Mouse (Mus musculus) liver, adult 2 months (tissue): ENCODE measurements around the gene F830045P16Rik. TPM values are rescaled to one million over a fixed set of nuclear protein-coding genes. Genes with fewer than 3 reads are reported as not detected.

ENCODE experiments used
- DNase-seq: peaks from one replicate; pipeline ENCODE4 v3.0.0-alpha.2; 2011; ENCODE audit warnings: low read depth, low spot score; ENCODE audit errors: extremely low read depth
- H3K27ac ChIP-seq: fragments of 200-500 bp; replicated peaks from 2 replicates; pipeline ENCODE4 v1.5.1; 2012; ENCODE audit warnings: low read depth, mild to moderate bottlenecking, control low read depth, inconsistent platforms, low read length; ENCODE audit not compliant: insufficient read depth
- H3K27me3 ChIP-seq: fragments of 200-500 bp; 2 replicates; pipeline ENCODE4 v1.6.1; 2012; ENCODE audit warnings: mild to moderate bottlenecking, moderate library complexity, low read length, inconsistent platforms; ENCODE audit not compliant: control insufficient read depth, insufficient read depth
- H3K36me3 ChIP-seq: fragments of 200-500 bp; 2 replicates; pipeline ENCODE4 v1.6.1; 2012; ENCODE audit warnings: low read length, inconsistent platforms; ENCODE audit not compliant: control insufficient read depth, insufficient read depth
- H3K4me1 ChIP-seq: fragments of 200-500 bp; 2 replicates; pipeline ENCODE4 v1.6.1; 2011; ENCODE audit warnings: low read length; ENCODE audit not compliant: control insufficient read depth, insufficient read depth
- H3K4me3 ChIP-seq: fragments of 200-500 bp; 2 replicates; pipeline ENCODE4 v1.5.1; 2011; ENCODE audit warnings: low read depth, mild to moderate bottlenecking, control low read depth, low read length, moderate library complexity; ENCODE audit not compliant: insufficient read depth
- H3K79me2 ChIP-seq: fragments of 200-500 bp; 2 replicates; pipeline ENCODE4 v1.6.1; 2012; ENCODE audit warnings: inconsistent platforms, mild to moderate bottlenecking, low read length, moderate library complexity; ENCODE audit not compliant: control insufficient read depth, insufficient read depth
- H3K9ac ChIP-seq: fragments of 200-500 bp; 2 replicates; pipeline ENCODE4 v1.6.1; 2012; ENCODE audit warnings: low read depth, mild to moderate bottlenecking, control low read depth, inconsistent platforms, low read length
- CTCF ChIP-seq: fragments of 200-500 bp; IDR thresholded peaks from 2 replicates; pipeline ENCODE4 v1.5.1; 2011; ENCODE audit warnings: low read depth, low read length, control low read depth
- POLR2A ChIP-seq: fragments of 200-500 bp; IDR thresholded peaks from 2 replicates; pipeline ENCODE4 v1.6.1; 2011; ENCODE audit warnings: low read length, control low read depth; ENCODE audit not compliant: insufficient read depth; ENCODE audit errors: extremely low read depth
- WGBS: fragments of 180-500 bp; shearing (Covaris S2); methylation state at CpG from one replicate; pipeline ENCODE4 v1.1.7; 2018; 5-methylcytosine and 5-hydroxymethylcytosine counted together
- polyA plus RNA-seq: library from polyadenylated mRNA; depleted of rRNA; stranded (reverse); fragments of >200 nt; gene quantifications from 2 replicates; pipeline ENCODE4 v1.2.3, GENCODE M21; 2012; rRNA removed
- total RNA-seq: library from RNA; depleted of rRNA; stranded (reverse); fragments of >200 nt; gene quantifications from 2 replicates; pipeline ENCODE4 v1.2.3, GENCODE M21; 2014; rRNA removed

Gene F830045P16Rik
- total and polyA plus RNA-seq, 2 experiments: not detected

- Histone ChIP-seq H3K36me3 (no peaks in the 10 kb centered on the region), H3K27me3 (no peaks in the 10 kb centered on the region), H3K4me1 (no peaks in the 10 kb centered on the region), H3K4me3 (no peak overlapping the region), H3K79me2 (no peaks in the 10 kb centered on the region), H3K9ac (no peak overlapping the region), H3K27ac (no peak overlapping the region)
- DNase-seq: no peak
- no peak for TF ChIP-seq POLR2A
- TF ChIP-seq CTCF: no peak
- 90% methylated on average over 3 of the region's 3 CpGs for WGBS
Measured at GRCm38 (mm10) chr2:129419361-129419880, 117.0 kb downstream of the F830045P16Rik start.

- TF ChIP-seq CTCF: no peak
- Histone ChIP-seq H3K79me2 (no peaks in the 10 kb centered on the region), H3K9ac (no peak overlapping the region), H3K27me3 (no peaks in the 10 kb centered on the region), H3K36me3 (no peaks in the 10 kb centered on the region), H3K4me3 (no peak overlapping the region), H3K27ac (no peak overlapping the region), H3K4me1 (no peaks in the 10 kb centered on the region)
- no peak for DNase-seq
- 62% methylated on average over 3 of the region's 3 CpGs for whole genome bisulfite sequencing
Measured at GRCm38 (mm10) chr2:129414593-129414992, 121.8 kb downstream of the F830045P16Rik start.

- peak; percentile 2 for DNase-seq
- WGBS: 55% methylated on average over 6 of the region's 6 CpGs
Measured at GRCm38 (mm10) chr2:129413488-129413887, 122.9 kb downstream of the F830045P16Rik start.

GRCm38 (mm10) chr2:129411651-129412050, 124.8 kb downstream of the F830045P16Rik start:
- TF ChIP-seq CTCF: no peak
- no peak for TF ChIP-seq POLR2A
- DNase-seq: no peak

More at GRCm38 (mm10) chr2:129413488-129413887, 122.9 kb downstream of the F830045P16Rik start:
- H3K27ac ChIP-seq: no peak overlapping the region
- TF ChIP-seq CTCF (no peak), POLR2A (no peak)
- no peaks in the 10 kb centered on the region for H3K4me1 ChIP-seq
- no peak overlapping the region for H3K9ac ChIP-seq
- no peaks in the 10 kb centered on the region for H3K79me2 ChIP-seq
- H3K36me3 ChIP-seq: no peaks in the 10 kb centered on the region
- H3K4me3 ChIP-seq: no peak overlapping the region
- H3K27me3 ChIP-seq: no peaks in the 10 kb centered on the region

GRCm38 (mm10) chr2:129410344-129410743, 126.1 kb downstream of the F830045P16Rik start:
- no peaks in the 10 kb centered on the region for H3K27me3 ChIP-seq
- DNase-seq: no peak
- H3K4me1 ChIP-seq: no peaks in the 10 kb centered on the region
- no peaks in the 10 kb centered on the region for H3K36me3 ChIP-seq
- TF ChIP-seq CTCF (no peak), POLR2A (no peak)
- H3K27ac ChIP-seq: no peak overlapping the region
- 88% methylated on average over 7 of the region's 7 CpGs for WGBS
- H3K4me3 ChIP-seq: no peak overlapping the region
- H3K9ac ChIP-seq: no peak overlapping the region
- no peaks in the 10 kb centered on the region for H3K79me2 ChIP-seq

More at GRCm38 (mm10) chr2:129411651-129412050, 124.8 kb downstream of the F830045P16Rik start:
- 73% methylated on average over 3 of the region's 3 CpGs for WGBS
- no peaks in the 10 kb centered on the region for H3K36me3 ChIP-seq
- no peaks in the 10 kb centered on the region for H3K4me1 ChIP-seq
- no peaks in the 10 kb centered on the region for H3K27me3 ChIP-seq
- no peak overlapping the region for H3K4me3 ChIP-seq
- no peaks in the 10 kb centered on the region for H3K79me2 ChIP-seq
- H3K27ac ChIP-seq: no peak overlapping the region
- H3K9ac ChIP-seq: no peak overlapping the region

- H3K27ac ChIP-seq: no peak overlapping the region
- 12% methylated on average over 18 of the region's 18 CpGs for WGBS
- TF ChIP-seq CTCF: peak; percentile 87
- TF ChIP-seq POLR2A: no peak
- no peak overlapping the region for H3K4me3 ChIP-seq
- no peaks in the 10 kb centered on the region for H3K36me3 ChIP-seq
- no peaks in the 10 kb centered on the region for H3K4me1 ChIP-seq
- no peaks in the 10 kb centered on the region for H3K79me2 ChIP-seq
- no peak for DNase-seq
- no peak overlapping the region for H3K9ac ChIP-seq
- no peaks in the 10 kb centered on the region for H3K27me3 ChIP-seq
Measured at GRCm38 (mm10) chr2:129408476-129408875, 127.9 kb downstream of the F830045P16Rik start.

Other genes starting within 250 kb of the F830045P16Rik start
- gene Ckap2l, start 239.4 kb downstream of the F830045P16Rik start, total RNA-seq: 0.09 and 0.60 TPM in 2 replicates
- 0.04 TPM in 1 of 2 replicates, not detected in the other for gene Ckap2l, start 239.4 kb downstream of the F830045P16Rik start, polyA plus RNA-seq
- 3.7 and 4.2 TPM in 2 replicates for gene Il1a, start 226.6 kb downstream of the F830045P16Rik start, total RNA-seq
- gene Il1a, start 226.6 kb downstream of the F830045P16Rik start, polyA plus RNA-seq: 0.36 and 1.0 TPM in 2 replicates
- 1.8 and 2.1 TPM in 2 replicates for gene Il1b, start 165.5 kb downstream of the F830045P16Rik start, total RNA-seq
- gene Il1b, start 165.5 kb downstream of the F830045P16Rik start, polyA plus RNA-seq: 0.39 and 0.84 TPM in 2 replicates
- gene Sirpa, start 56.2 kb upstream of the F830045P16Rik start, total RNA-seq: 12.4 and 22.9 TPM in 2 replicates
- 5.2 and 13.1 TPM in 2 replicates for gene Sirpa, start 56.2 kb upstream of the F830045P16Rik start, polyA plus RNA-seq
- gene Pdyn, start 163.2 kb upstream of the F830045P16Rik start, total RNA-seq: not detected in 2 replicates
- gene Pdyn, start 163.2 kb upstream of the F830045P16Rik start, polyA plus RNA-seq: not detected in 2 replicates